Mouse (Mus musculus): ENCODE data around the gene Slc22a17. TPM values are rescaled to one million over a fixed set of nuclear protein-coding genes. Genes with fewer than 3 reads are reported as not detected.

Gene Slc22a17
- polyA plus RNA-seq, 1 experiment from 2014 or later, result 46.0 TPM

DNA sequence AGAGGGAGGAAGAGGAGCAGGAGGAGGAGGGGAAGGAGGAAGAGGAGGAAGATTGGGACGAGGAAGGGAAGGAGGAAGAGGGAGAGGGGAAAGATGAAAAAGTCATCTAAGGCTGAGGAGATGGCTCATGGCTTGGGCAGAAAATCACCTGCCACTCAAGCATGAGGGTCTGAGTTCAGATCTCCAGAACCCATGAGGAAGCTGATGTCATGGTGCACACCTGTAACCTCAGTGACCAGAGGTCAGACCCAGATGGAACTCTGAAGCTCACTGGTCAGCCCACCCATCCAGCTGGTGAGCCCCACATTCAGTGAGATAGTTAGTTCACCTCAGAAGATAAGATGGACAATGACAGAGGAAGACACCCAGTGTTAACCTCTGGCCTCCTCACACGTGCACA lies 32.0 kb upstream of the Slc22a17 start:
- Histone ChIP-seq H3K36me3 (ENCODE audit: control insufficient read depth, insufficient read depth, low read length) (no peaks in the 10 kb centered on the region), H3K9ac (ENCODE audit: low read length) (no peak overlapping the region), H3K4me2 (ENCODE audit: low read depth, severe bottlenecking) (no peak overlapping the region), H3K4me1 (ENCODE audit: control insufficient read depth, insufficient read depth, low read length) (no peaks in the 10 kb centered on the region), H3K27me3 (ENCODE audit: control insufficient read depth, insufficient read depth, low read length) (no peaks in the 10 kb centered on the region), H3K9me3 (ENCODE audit: control insufficient read depth, low read length) (no peaks in the 10 kb centered on the region), H3K27ac (replicated peaks; ENCODE audit: low read depth, low read length) (no peak overlapping the region), H3K4me3 (ENCODE audit: low read depth, low read length) (no peak overlapping the region)
- ATAC-seq (ENCODE audit: insufficient number of reproducible peaks, low FRiP score, low TSS enrichment, low read depth), result no peak
- no peak for DNase-seq (ENCODE audit: low spot score)
- 68% methylated on average over 2 of the region's 2 CpGs for WGBS

DNA sequence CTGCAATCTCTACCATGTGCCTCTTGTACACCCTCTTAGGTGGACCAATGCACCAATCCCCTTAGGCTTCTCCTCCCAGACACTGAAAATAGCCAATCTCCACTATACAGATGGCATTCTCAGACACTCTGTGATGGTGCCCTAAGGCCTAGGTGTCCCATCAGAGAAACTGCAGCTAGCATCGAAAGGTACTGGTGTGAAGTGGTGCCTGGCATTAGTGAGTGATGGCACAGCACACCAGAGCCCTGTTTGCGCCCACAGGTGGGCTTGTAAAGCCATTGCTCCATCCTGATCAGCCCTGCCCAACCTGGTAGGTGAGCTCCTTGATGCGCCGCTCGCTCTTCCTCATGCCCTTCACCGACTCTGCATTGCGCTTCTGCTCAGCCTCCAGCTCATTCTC lies 31.0 kb upstream of the Slc22a17 start:
- Histone ChIP-seq H3K9me3 (ENCODE audit: control insufficient read depth, low read length) (no peaks in the 10 kb centered on the region), H3K27me3 (ENCODE audit: control insufficient read depth, insufficient read depth, low read length) (no peaks in the 10 kb centered on the region), H3K4me1 (ENCODE audit: control insufficient read depth, insufficient read depth, low read length) (no peaks in the 10 kb centered on the region), H3K27ac (replicated peaks; ENCODE audit: low read depth, low read length) (no peak overlapping the region), H3K4me2 (ENCODE audit: low read depth, severe bottlenecking) (no peak overlapping the region), H3K9ac (ENCODE audit: low read length) (no peak overlapping the region), H3K36me3 (ENCODE audit: control insufficient read depth, insufficient read depth, low read length) (no peaks in the 10 kb centered on the region), H3K4me3 (ENCODE audit: low read depth, low read length) (no peak overlapping the region)
- 93% methylated on average over 7 of the region's 7 CpGs for WGBS
- no peak for ATAC-seq (ENCODE audit: insufficient number of reproducible peaks, low FRiP score, low TSS enrichment, low read depth)
- no peak for DNase-seq (ENCODE audit: low spot score)

DNA sequence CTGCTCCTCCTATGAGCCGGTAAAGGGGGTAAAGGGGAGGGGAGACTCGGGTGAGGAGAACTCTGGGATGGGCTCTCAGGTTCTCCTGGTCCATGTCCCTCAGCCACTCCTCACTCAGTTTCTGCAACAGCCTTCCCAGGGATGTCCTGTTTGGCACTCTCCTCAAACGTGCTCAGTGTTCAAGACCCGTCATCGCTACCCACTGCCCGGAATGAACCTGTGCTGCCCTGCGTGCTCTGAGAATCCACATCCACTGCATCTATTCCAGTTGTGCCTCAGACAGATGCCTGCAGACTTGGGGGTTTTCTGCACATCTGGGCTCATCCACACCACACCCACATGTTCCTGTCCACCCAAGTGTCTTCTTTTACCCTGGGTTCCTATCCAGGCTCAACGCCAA lies 29.5 kb upstream of the Slc22a17 start:
- no peaks in the 10 kb centered on the region for H3K36me3 ChIP-seq (ENCODE audit: control insufficient read depth, insufficient read depth, low read length)
- H3K4me2 ChIP-seq (ENCODE audit: low read depth, severe bottlenecking), result no peak overlapping the region
- H3K9ac ChIP-seq (ENCODE audit: low read length), result no peak overlapping the region
- no peaks in the 10 kb centered on the region for H3K27me3 ChIP-seq (ENCODE audit: control insufficient read depth, insufficient read depth, low read length)
- no peak overlapping the region for H3K27ac ChIP-seq (replicated peaks; ENCODE audit: low read depth, low read length)
- no peak for ATAC-seq (ENCODE audit: insufficient number of reproducible peaks, low FRiP score, low TSS enrichment, low read depth)
- no peaks in the 10 kb centered on the region for H3K4me1 ChIP-seq (ENCODE audit: control insufficient read depth, insufficient read depth, low read length)
- 91% methylated on average over 8 of the region's 8 CpGs for WGBS
- DNase-seq (ENCODE audit: low spot score), result no peak
- H3K9me3 ChIP-seq (ENCODE audit: control insufficient read depth, low read length), result no peaks in the 10 kb centered on the region
- no peak overlapping the region for H3K4me3 ChIP-seq (ENCODE audit: low read depth, low read length)

DNA sequence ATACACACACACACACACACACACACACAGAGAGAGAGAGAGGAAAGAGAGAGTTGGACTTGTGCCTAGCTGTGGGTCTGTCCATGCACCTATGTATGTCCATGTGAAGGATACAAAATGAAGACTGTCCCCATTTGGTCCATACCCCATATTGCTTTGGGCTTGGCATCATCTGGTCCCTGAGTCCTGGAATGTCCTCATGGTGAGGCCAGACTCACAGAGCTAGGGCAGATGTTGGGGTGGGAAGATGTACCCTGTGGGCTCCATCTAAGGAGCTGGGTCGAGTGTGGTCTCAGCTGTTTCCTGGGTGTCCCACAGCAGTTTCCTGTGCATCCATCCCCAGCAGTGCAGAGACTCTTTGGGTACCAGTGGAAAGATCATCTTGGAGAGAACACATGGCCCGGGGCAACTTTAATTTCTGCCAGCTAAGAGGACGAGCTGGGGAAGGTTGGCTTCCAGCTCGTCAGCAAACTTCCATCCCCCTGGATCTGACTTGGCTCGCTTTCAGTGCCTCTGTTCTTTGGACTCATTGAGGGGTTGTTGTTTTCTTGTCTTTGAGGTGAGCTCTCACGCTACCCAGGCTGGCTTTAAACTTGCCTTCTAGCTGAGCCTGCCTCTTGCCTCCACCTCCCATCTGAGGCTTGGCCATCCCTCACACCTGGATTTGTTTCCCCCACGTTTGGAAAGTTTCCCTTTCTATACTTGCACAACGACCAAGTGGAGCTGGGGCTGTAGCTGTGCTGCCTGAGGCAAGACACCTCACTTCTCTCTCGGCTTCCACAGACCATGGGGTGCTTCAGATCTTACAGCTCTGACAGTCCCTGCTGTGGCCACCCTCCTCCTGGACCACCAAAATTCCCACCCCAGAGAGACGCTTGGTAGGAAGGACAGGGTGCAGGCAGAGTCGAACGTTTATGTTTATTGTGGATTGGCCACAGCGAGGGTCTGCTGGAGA lies 28.4 kb upstream of the Slc22a17 start:
- DNase-seq (ENCODE audit: low spot score) (no peak), ATAC-seq (ENCODE audit: insufficient number of reproducible peaks, low FRiP score, low TSS enrichment, low read depth) (no peak)
- no peak overlapping the region for H3K4me3 ChIP-seq (ENCODE audit: low read depth, low read length)
- H3K4me1 ChIP-seq (ENCODE audit: control insufficient read depth, insufficient read depth, low read length), result 0 out of 2 replicates have a peak, but pooled peaks cover 3% of the 10 kb centered on the region
- H3K9me3 ChIP-seq (ENCODE audit: control insufficient read depth, low read length), result no peaks in the 10 kb centered on the region
- H3K27ac ChIP-seq (replicated peaks; ENCODE audit: low read depth, low read length), result no peak overlapping the region
- no peak overlapping the region for H3K4me2 ChIP-seq (ENCODE audit: low read depth, severe bottlenecking)
- 62% methylated on average over 13 of the region's 13 CpGs for WGBS
- H3K36me3 ChIP-seq (ENCODE audit: control insufficient read depth, insufficient read depth, low read length), result no peaks in the 10 kb centered on the region
- no peaks in the 10 kb centered on the region for H3K27me3 ChIP-seq (ENCODE audit: control insufficient read depth, insufficient read depth, low read length)
- no peak overlapping the region for H3K9ac ChIP-seq (ENCODE audit: low read length)

DNA sequence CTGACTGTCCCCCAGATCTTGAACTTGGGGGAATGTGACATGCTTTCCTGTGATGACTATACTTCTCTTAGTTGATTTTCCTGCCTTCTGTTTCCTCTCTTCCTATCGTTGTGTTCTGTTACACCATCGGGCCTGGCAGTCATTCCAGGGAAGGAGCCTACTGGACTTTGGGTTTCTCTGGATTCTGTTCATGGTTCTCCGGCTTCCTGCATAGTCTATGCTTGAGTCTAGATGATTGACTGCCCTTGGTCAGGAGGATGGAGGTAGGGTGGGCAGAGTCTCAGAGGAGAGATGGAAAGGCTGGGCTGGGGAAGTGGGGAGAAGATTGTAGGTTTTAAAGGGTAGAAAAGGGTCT lies 27.2 kb upstream of the Slc22a17 start:
- H3K27me3 ChIP-seq (ENCODE audit: control insufficient read depth, insufficient read depth, low read length), result no peaks in the 10 kb centered on the region
- no peak overlapping the region for H3K4me2 ChIP-seq (ENCODE audit: low read depth, severe bottlenecking)
- H3K4me1 ChIP-seq (ENCODE audit: control insufficient read depth, insufficient read depth, low read length), result 0 out of 2 replicates have a peak, but pooled peaks cover 3% of the 10 kb centered on the region
- no peak overlapping the region for H3K9ac ChIP-seq (ENCODE audit: low read length)
- DNase-seq (ENCODE audit: low spot score), result no peak
- no peak overlapping the region for H3K4me3 ChIP-seq (ENCODE audit: low read depth, low read length)
- no peaks in the 10 kb centered on the region for H3K9me3 ChIP-seq (ENCODE audit: control insufficient read depth, low read length)
- 77% methylated on average over 3 of the region's 3 CpGs for WGBS
- no peak for ATAC-seq (ENCODE audit: insufficient number of reproducible peaks, low FRiP score, low TSS enrichment, low read depth)
- no peak overlapping the region for H3K27ac ChIP-seq (replicated peaks; ENCODE audit: low read depth, low read length)
- H3K36me3 ChIP-seq (ENCODE audit: control insufficient read depth, insufficient read depth, low read length), result no peaks in the 10 kb centered on the region

DNA sequence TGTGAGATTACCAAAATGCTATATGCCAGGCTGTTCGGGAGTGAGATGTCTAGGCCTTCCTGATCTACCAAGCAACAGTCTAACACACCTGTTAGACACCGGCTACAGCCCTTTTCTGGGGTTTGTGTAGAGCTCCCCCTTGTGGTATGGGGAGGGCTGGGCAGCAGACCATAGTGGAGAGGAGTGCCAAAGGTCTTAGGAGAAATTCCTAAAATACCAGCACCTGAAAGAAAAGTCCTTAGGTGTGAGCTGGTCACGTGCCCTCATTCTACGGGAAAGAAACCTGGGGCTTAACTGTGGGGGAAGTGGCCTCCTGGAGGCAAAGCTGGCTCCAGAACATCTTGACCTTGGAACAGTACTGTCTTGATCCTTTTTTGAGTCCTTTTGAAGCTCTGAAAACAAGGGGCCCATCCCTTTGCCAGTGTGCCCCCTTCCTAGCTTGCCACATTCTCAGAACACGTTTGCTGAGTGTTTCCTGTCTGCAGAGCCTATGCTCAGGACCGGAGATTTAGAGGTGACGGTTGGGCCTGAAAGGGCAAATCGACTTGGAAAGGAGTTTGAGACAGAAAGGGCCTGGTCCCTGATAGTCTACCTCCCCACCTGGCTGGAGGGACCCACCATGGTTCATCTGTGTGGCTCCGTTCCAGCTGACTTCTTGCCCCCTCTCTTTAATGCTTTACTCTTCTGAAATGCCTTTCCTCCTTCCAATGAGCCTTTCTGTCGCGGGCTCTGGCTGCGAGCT lies 26.7 kb upstream of the Slc22a17 start:
- ATAC-seq (ENCODE audit: insufficient number of reproducible peaks, low FRiP score, low TSS enrichment, low read depth) (no peak; the same call in 1 of the 2 replicates), DNase-seq (ENCODE audit: low spot score) (peak; percentile 76)
- no peak overlapping the region for H3K4me2 ChIP-seq (ENCODE audit: low read depth, severe bottlenecking)
- no peak overlapping the region for H3K27ac ChIP-seq (replicated peaks; ENCODE audit: low read depth, low read length)
- H3K27me3 ChIP-seq (ENCODE audit: control insufficient read depth, insufficient read depth, low read length), result no peaks in the 10 kb centered on the region
- WGBS, result 48% methylated on average over 12 of the region's 12 CpGs
- H3K9me3 ChIP-seq (ENCODE audit: control insufficient read depth, low read length), result no peaks in the 10 kb centered on the region
- no peak overlapping the region for H3K4me3 ChIP-seq (ENCODE audit: low read depth, low read length)
- no peaks in the 10 kb centered on the region for H3K36me3 ChIP-seq (ENCODE audit: control insufficient read depth, insufficient read depth, low read length)
- 0 out of 2 replicates have a peak, but pooled peaks cover 3% of the 10 kb centered on the region for H3K4me1 ChIP-seq (ENCODE audit: control insufficient read depth, insufficient read depth, low read length)
- no peak overlapping the region for H3K9ac ChIP-seq (ENCODE audit: low read length)

DNA sequence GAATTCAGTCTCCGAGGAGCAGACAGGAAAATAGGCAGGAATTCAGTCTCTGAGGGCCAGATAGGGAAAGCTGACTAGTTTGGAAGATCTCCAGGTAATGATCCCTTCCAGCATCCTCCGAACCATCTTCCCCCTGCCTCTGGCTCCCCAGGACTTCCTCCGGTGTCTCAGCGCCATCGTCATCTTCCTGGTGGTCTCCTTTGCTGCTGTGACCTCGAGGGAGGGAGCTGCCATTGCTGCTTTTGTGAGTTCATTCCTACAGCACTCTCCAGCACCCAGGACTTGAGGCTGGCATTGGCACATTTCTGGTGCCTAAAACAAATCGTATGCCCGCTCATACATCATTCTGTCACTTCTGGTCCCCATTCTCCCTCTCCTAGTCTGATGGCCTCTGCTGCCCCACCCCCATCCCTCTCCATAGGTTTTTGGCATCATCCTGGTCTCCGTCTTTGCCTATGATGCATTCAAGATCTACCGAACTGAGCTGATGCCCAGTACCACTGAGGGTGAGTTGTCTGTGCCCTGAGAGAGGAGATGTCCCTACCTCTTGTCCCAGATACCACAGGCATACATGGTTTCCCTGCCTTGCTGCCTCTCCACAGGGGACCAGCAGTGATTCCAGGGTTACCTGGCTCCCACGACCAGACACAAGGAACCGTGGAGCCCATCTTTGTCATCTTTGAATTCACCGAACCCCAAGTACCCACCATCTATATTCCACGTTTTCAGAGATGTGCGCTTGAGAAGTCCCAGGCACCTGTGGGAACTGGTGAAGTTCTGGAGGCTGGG lies 25.7 kb upstream of the Slc22a17 start:
- Histone ChIP-seq H3K9me3 (ENCODE audit: control insufficient read depth, low read length) (no peaks in the 10 kb centered on the region), H3K4me3 (ENCODE audit: low read depth, low read length) (no peak overlapping the region), H3K27me3 (ENCODE audit: control insufficient read depth, insufficient read depth, low read length) (no peaks in the 10 kb centered on the region), H3K4me1 (ENCODE audit: control insufficient read depth, insufficient read depth, low read length) (0 out of 2 replicates have a peak, but pooled peaks cover 3% of the 10 kb centered on the region), H3K9ac (ENCODE audit: low read length) (no peak overlapping the region), H3K27ac (replicated peaks; ENCODE audit: low read depth, low read length) (no peak overlapping the region), H3K4me2 (ENCODE audit: low read depth, severe bottlenecking) (no peak overlapping the region), H3K36me3 (ENCODE audit: control insufficient read depth, insufficient read depth, low read length) (no peaks in the 10 kb centered on the region)
- WGBS, result 81% methylated on average over 15 of the region's 15 CpGs
- ATAC-seq (ENCODE audit: insufficient number of reproducible peaks, low FRiP score, low TSS enrichment, low read depth) (no peak), DNase-seq (ENCODE audit: low spot score) (no peak)

All from limb, embryonic 11.5 days (tissue).